ENCODE assay signal across 24 mouse cellular contexts in the genomic region with DNA sequence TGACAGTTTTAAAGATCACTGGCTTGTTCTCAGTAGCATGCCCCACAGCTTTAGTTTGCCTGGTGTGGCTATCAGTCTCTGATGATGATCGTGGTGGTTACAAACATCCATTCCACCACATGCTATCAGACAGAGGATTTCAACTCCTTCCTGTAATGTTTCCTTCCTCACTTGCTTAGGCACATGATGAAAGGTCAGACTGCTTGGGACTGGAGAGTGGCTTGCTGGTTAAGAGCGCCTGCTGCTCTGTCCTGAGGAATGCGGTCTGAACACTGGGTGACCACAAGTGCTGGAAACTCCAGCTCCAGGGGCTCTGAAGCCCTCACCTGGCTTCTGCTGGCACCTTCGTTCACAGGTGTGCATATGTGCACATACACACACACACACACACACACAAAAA. TPM values are rescaled to one million over a fixed set of nuclear protein-coding genes. Genes with fewer than 3 reads are reported as not detected.
A peak's percentile ranks its signal among the peaks of the same experiment; 100 is the strongest.
DNase-seq lines count a peak whose midpoint lies in the region; ATAC-seq and TF ChIP-seq lines count a peak whose summit lies in the region.
"Had no signal": no experiment of that assay in that cellular context is flagged by ENCODE, and none has a peak within 500 bp of the region (broad histone marks: within the 10 kb centered on the region; RNA-seq: fewer than 3 reads in every experiment).

No protein-coding gene starts in this region.

- no peak for TF ChIP-seq RAD21 in MEL (IDR thresholded peaks at IDR 0.05; ENCODE audit: low read depth, low read length)

- peaks cover 19% of the 10 kb centered on the region for H3K4me1 ChIP-seq in liver, embryonic 16.5 days (ENCODE audit: control insufficient read depth, low read depth, low read length)
- H3K4me1 ChIP-seq in liver, embryonic 12.5 days: peaks cover 34% of the 10 kb centered on the region
- H3K4me1 ChIP-seq in MEL (ENCODE audit: control insufficient read depth in 1 of 2, insufficient read depth in 2 of 2, low read length in 2 of 2): peaks cover 11 to 17% of the 10 kb centered on the region in 2 experiments
- H3K4me1 ChIP-seq: forebrain, embryonic 12.5 days; hindbrain, embryonic 12.5 days; limb, embryonic 10.5 days had no signal

- H3K27me3 ChIP-seq in liver, embryonic 16.5 days (ENCODE audit: control insufficient read depth, insufficient read depth, low read depth, low read length): no peaks in the 10 kb centered on the region
- no peaks in the 10 kb centered on the region for H3K27me3 ChIP-seq in liver, embryonic 12.5 days (replicated peaks)
- H3K27me3 ChIP-seq in MEL (ENCODE audit: control insufficient read depth in 1 of 2, insufficient read depth in 2 of 2, low read length in 2 of 2): no peaks in the 10 kb centered on the region
- H3K27me3 ChIP-seq: embryonic facial prominence, embryonic 13.5 days; forebrain, embryonic 12.5 days; hindbrain, embryonic 12.5 days had no signal

- peak; percentile 18 for DNase-seq in MEL (ENCODE audit: low read depth, low spot score)
- DNase-seq in kidney, adult 9 months: no peak
- no peak for DNase-seq in left cerebral cortex, postnatal 25 days (ENCODE audit: low spot score in 2 of 2)
- DNase-seq: adrenal gland, postnatal 10 days; cerebellum, adult 2 months; cerebellum, postnatal 25 days; embryo, embryonic 11 days; heart, postnatal 10 days; kidney, adult 11 months; layer of hippocampus, adult 9-11 months; right cerebral cortex, postnatal 4 days had no signal

- intact Hi-C loops in left cerebral cortex, postnatal 25 days (cut with DNase I): no loop called here

- TF ChIP-seq CTCF in MEL (IDR thresholded peaks at IDR 0.05 in 2 of 3, conservative IDR thresholded peaks at IDR 0.05 in 1 of 3; ENCODE audit: control insufficient read depth in 1 of 3, insufficient read depth in 1 of 3, low read depth in 2 of 3, low read length in 3 of 3, poor library complexity in 1 of 3, severe bottlenecking in 1 of 3): no peak

- no peaks in the 10 kb centered on the region for H3K9me3 ChIP-seq in liver, embryonic 16.5 days (replicated peaks; ENCODE audit: control insufficient read depth, low read length)
- H3K9me3 ChIP-seq in liver, embryonic 12.5 days (replicated peaks): no peaks in the 10 kb centered on the region
- no peaks in the 10 kb centered on the region for H3K9me3 ChIP-seq in MEL (replicated peaks; ENCODE audit: insufficient read depth, low read length)
- H3K9me3 ChIP-seq: embryonic facial prominence, embryonic 13.5 days; forebrain, embryonic 12.5 days; hindbrain, embryonic 12.5 days; limb, embryonic 10.5 days had no signal

- H3K27ac ChIP-seq in liver, embryonic 16.5 days (ENCODE audit: low read length): 0 out of 2 replicates have a peak overlapping the region, but pooled peaks have one; percentile 39
- H3K27ac ChIP-seq in liver, embryonic 12.5 days: no peak overlapping the region
- H3K27ac ChIP-seq in MEL (ENCODE audit: control insufficient read depth, low read depth, low read length): no peak overlapping the region
- H3K27ac ChIP-seq: embryonic facial prominence, embryonic 13.5 days; forebrain, embryonic 12.5 days; hindbrain, embryonic 12.5 days; kidney, postnatal 0 days; limb, embryonic 10.5 days had no signal

- WGBS in liver, embryonic 16.5 days (ENCODE audit: insufficient replicate concordance): 32% methylated on average over 4 of the region's 4 CpGs
- 32% methylated on average over 4 of the region's 4 CpGs for WGBS in liver, embryonic 12.5 days (ENCODE audit: insufficient replicate concordance)

- no peak for ATAC-seq in liver, embryonic 16.5 days (ENCODE audit: low read depth)
- no peak for ATAC-seq in liver, embryonic 12.5 days
- ATAC-seq in granulocyte monocyte progenitor cell, adult 5-6 weeks (replicated peaks; ENCODE audit: poor library complexity, severe bottlenecking): peak; percentile 76
- peak; percentile 82 for ATAC-seq in megakaryocyte, adult 5-6 weeks (ENCODE audit: poor library complexity, severe bottlenecking)
- ATAC-seq: activated CD4-positive, CD25-positive, alpha-beta regulatory T cell, adult 4 months; midbrain, embryonic 16.5 days had no signal

- no peak overlapping the region for H3K4me2 ChIP-seq in liver, embryonic 16.5 days (ENCODE audit: low read depth, low read length)
- H3K4me2 ChIP-seq in liver, embryonic 12.5 days: no peak overlapping the region
- H3K4me2 ChIP-seq: embryonic facial prominence, embryonic 13.5 days; forebrain, embryonic 12.5 days; hindbrain, embryonic 12.5 days had no signal

- H3K79me2 ChIP-seq in MEL (ENCODE audit: control insufficient read depth, insufficient read depth, low read length, poor library complexity): no peaks in the 10 kb centered on the region

- TF ChIP-seq EP300 in MEL (IDR thresholded peaks at IDR 0.05; ENCODE audit: low read depth in 1 of 2, low read length in 2 of 2): peak in 1 of 2 experiments; percentile 33; a peak in 2 of 4 replicates

- H3K36me3 ChIP-seq in liver, embryonic 16.5 days (ENCODE audit: control insufficient read depth, insufficient read depth): no peaks in the 10 kb centered on the region; the same call in 1 of the 2 replicates
- peaks cover 5% of the 10 kb centered on the region; the same call in 1 of the 2 replicates for H3K36me3 ChIP-seq in liver, embryonic 12.5 days
- peaks cover 0 to 4% of the 10 kb centered on the region in 2 experiments; a peak in 3 of 4 replicates for H3K36me3 ChIP-seq in MEL (ENCODE audit: control insufficient read depth in 1 of 2, insufficient read depth in 2 of 2, low read length in 2 of 2)
- H3K36me3 ChIP-seq: embryonic facial prominence, embryonic 13.5 days; forebrain, embryonic 12.5 days; hindbrain, embryonic 12.5 days; limb, embryonic 10.5 days had no signal

- H3K4me3 ChIP-seq in liver, embryonic 16.5 days (ENCODE audit: low read depth, low read length): no peak overlapping the region
- no peak overlapping the region for H3K4me3 ChIP-seq in liver, embryonic 12.5 days
- no peak overlapping the region for H3K4me3 ChIP-seq in MEL (ENCODE audit: control insufficient read depth in 1 of 2, insufficient read depth in 1 of 2, low read depth in 2 of 2, low read length in 2 of 2)
- H3K4me3 ChIP-seq: embryonic facial prominence, embryonic 13.5 days; erythroblast, embryonic 14.5 days; forebrain, embryonic 12.5 days; hindbrain, embryonic 12.5 days; limb, embryonic 10.5 days; megakaryocyte, embryonic 14.5 days had no signal

- no peak overlapping the region for H3K9ac ChIP-seq in liver, embryonic 16.5 days (ENCODE audit: low read depth, low read length)
- H3K9ac ChIP-seq in liver, embryonic 12.5 days: no peak overlapping the region
- H3K9ac ChIP-seq in MEL (ENCODE audit: control insufficient read depth, low read depth, low read length, poor library complexity, severe bottlenecking): no peak overlapping the region
- H3K9ac ChIP-seq: embryonic facial prominence, embryonic 13.5 days; forebrain, embryonic 12.5 days; hindbrain, embryonic 12.5 days had no signal

- no peak for TF ChIP-seq POLR2A in MEL (IDR thresholded peaks at IDR 0.05; ENCODE audit: control insufficient read depth in 1 of 2, insufficient read depth in 1 of 2, low read depth in 1 of 2, low read length in 2 of 2, poor library complexity in 1 of 2)

TF ChIP-seq in MEL, 35 proteins besides CTCF, POLR2A, EP300 and RAD21:
- no peak for TF ChIP-seq ELF1 (IDR thresholded peaks at IDR 0.05; ENCODE audit: low read depth, low read length)
- 0 out of 2 replicates have a peak, but pooled peaks have one; percentile 9 for TF ChIP-seq ETS1 (IDR thresholded peaks at IDR 0.05; ENCODE audit: low read depth, low read length)
- TF ChIP-seq MXI1 (IDR thresholded peaks at IDR 0.05; ENCODE audit: low read depth, low read length): peak; percentile 56; the same call in 1 of the 2 replicates

RNA-seq across cellular contexts. Expression of a gene that starts 50.3 kb away (rescaled TPM):
- 6.2 and 7.2 TPM in 2 replicates for polyA plus RNA-seq in liver, embryonic 16.5 days (2015; fragmentation: Nextera tagmentation; extraction: Ambion mirVana)
- 4.9 and 5.0 TPM in 2 replicates for polyA plus RNA-seq in liver, embryonic 12.5 days (2016; fragmentation: Nextera tagmentation; extraction: Ambion mirVana)
- total RNA-seq in MEL (2012; rRNA removed): 1.5 TPM in 2 replicates
- 1 to 10 TPM in 1 of 2 experiments, not detected in 1; 2.4 TPM for polyA plus RNA-seq in MEL (2012; ENCODE audit: insufficient read depth in 1 of 2, insufficient read length in 2 of 2, low read depth in 1 of 2, low replicate concordance in 2 of 2, missing spikeins in 1 of 2)
- total RNA-seq in granulocyte monocyte progenitor cell, adult 5-6 weeks (2014; fragmentation: Nextera tagmentation): 14.2 and 44.5 TPM in 2 replicates
- total RNA-seq in granulocyte monocyte progenitor cell, adult 5-6 weeks (2017): 9.7 and 13.8 TPM in 2 replicates
- 60.6 and 61.8 TPM in 2 replicates for total RNA-seq in megakaryocyte, adult 5-6 weeks (2015)
- 35.5 and 46.5 TPM in 2 replicates for total RNA-seq in megakaryocyte, adult 5-6 weeks (2017)
- 10 to 100 TPM; 14.2 to 23.3 TPM for total RNA-seq in left cerebral cortex, postnatal 25 days (2021)

Comparison
In these comparisons a context has a peak if more than half of its experiments do, and no peak if none do; other contexts are left out.
1. ATAC-seq: peak in granulocyte monocyte progenitor cell, adult 5-6 weeks (single experiment) and megakaryocyte, adult 5-6 weeks (single experiment); none in liver, embryonic 16.5 days (single experiment) and liver, embryonic 12.5 days (single experiment).